Mouse (Mus musculus) midbrain, postnatal 0 days (tissue): Measurements from ENCODE around the gene Nfic. TPM values are rescaled to one million over a fixed set of nuclear protein-coding genes. Genes with fewer than 3 reads are reported as not detected.

ENCODE experiments used
- ATAC-seq: fragments of 200-750 bp; cut with Nextera tagmentation; 2 replicates; pipeline ENCODE4 v1.8.0; 2017; ENCODE audit warnings: moderate number of reproducible peaks, mild to moderate bottlenecking, moderate TSS enrichment, moderate library complexity; ENCODE audit not compliant: low FRiP score
- DNase-seq: peaks from one replicate; pipeline ENCODE4 v3.0.0-alpha.2; 2015; ENCODE audit warnings: low spot score
- H3K27ac ChIP-seq: fragments of 300-500 bp; sonication (generic); 2 replicates; pipeline ENCODE4 v1.5.1; 2014; ENCODE audit warnings: low read depth, mild to moderate bottlenecking, low read length, mixed read lengths
- H3K27me3 ChIP-seq: fragments of 300-500 bp; sonication (generic); 2 replicates; pipeline ENCODE4 v1.6.1; 2014; ENCODE audit warnings: low read length, control low read depth, mixed read lengths; ENCODE audit not compliant: insufficient read depth
- H3K36me3 ChIP-seq: fragments of 300-500 bp; sonication (generic); 2 replicates; pipeline ENCODE4 v1.6.1; 2014; ENCODE audit warnings: low read length, control low read depth, mixed read lengths; ENCODE audit not compliant: insufficient read depth
- H3K4me1 ChIP-seq: fragments of 300-500 bp; sonication (generic); 2 replicates; pipeline ENCODE4 v1.6.1; 2014; ENCODE audit warnings: mild to moderate bottlenecking, control low read depth, antibody characterized with exemption, low read length, mixed read lengths; ENCODE audit not compliant: insufficient read depth
- H3K4me2 ChIP-seq: fragments of 300-500 bp; sonication (generic); 2 replicates; pipeline ENCODE4 v1.6.1; 2014; ENCODE audit warnings: low read depth, mild to moderate bottlenecking, low read length, mixed read lengths; ENCODE audit not compliant: poor library complexity, severe bottlenecking
- H3K4me3 ChIP-seq: fragments of 300-500 bp; sonication (generic); 2 replicates; pipeline ENCODE4 v1.5.1; 2014; ENCODE audit warnings: low read depth, mild to moderate bottlenecking, low read length, moderate library complexity
- H3K9ac ChIP-seq: fragments of 300-500 bp; sonication (generic); replicated peaks from 2 replicates; pipeline ENCODE4 v1.6.1; 2014; ENCODE audit warnings: mild to moderate bottlenecking, low read length, moderate library complexity, mixed read lengths; ENCODE audit not compliant: poor library complexity, severe bottlenecking
- H3K9me3 ChIP-seq: fragments of 300-500 bp; sonication (generic); 2 replicates; pipeline ENCODE4 v1.6.1; 2016; ENCODE audit warnings: low read length, control low read depth
- CTCF ChIP-seq: IDR thresholded peaks from 2 replicates; pipeline ENCODE4 v1.5.1; 2016; ENCODE audit warnings: antibody characterized with exemption, mild to moderate bottlenecking
- WGBS: fragments of 180-500 bp; shearing (Covaris S2); extraction: QIAGEN DNeasy Blood & Tissue Kit; methylation state at CpG from one replicate; pipeline ENCODE4 v1.1.7; 2014; 5-methylcytosine and 5-hydroxymethylcytosine counted together
- polyA plus RNA-seq: library from polyadenylated mRNA; unstranded; fragments of >200 nt; fragmentation: Nextera tagmentation; extraction: Ambion mirVana; gene quantifications from 2 replicates; pipeline ENCODE4 v1.2.1, GENCODE M21; 2015
- total RNA-seq: library from RNA; depleted of rRNA; stranded (reverse); fragments of >200 nt; gene quantifications from 2 replicates; pipeline ENCODE4 v1.2.3, GENCODE M21; 2014

Nfic gene
- total and polyA plus RNA-seq, 2 experiments from 2014 or later: 17.4 to 19.1 TPM

DNA sequence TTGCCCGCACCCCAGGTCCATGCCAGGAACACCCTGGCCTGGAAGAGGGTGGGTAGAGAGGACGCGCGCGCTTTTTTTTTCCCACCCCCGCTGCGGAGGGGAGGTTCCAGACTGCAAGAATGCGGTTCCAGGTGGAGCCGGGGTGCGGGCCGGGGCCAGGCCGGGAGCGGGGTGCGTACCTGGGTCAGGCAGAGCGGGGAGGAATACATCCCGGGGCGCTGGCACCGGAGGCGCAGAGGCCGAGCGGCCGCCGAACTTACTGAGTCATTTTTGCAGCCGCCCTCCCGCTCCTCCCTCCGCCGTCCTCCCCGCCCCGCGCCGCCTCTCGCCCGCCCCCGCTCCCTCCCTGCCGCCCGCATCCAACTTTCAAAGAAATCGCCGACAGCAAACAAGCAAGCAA, 28.5 kb downstream of the Nfic start:
- Histone ChIP-seq H3K9ac (peak overlapping the region; percentile 48; the same call in 1 of the 2 replicates), H3K9me3 (no peaks in the 10 kb centered on the region), H3K4me1 (peaks cover 19% of the 10 kb centered on the region; the same call in 1 of the 2 replicates), H3K4me3 (peak overlapping the region; percentile 40), H3K27me3 (no peaks in the 10 kb centered on the region), H3K27ac (no peak overlapping the region), H3K36me3 (no peaks in the 10 kb centered on the region), H3K4me2 (peak overlapping the region; percentile 88)
- ATAC-seq (no peak), DNase-seq (no peak)
- no peak for TF ChIP-seq CTCF
- WGBS: 3% methylated on average over 34 of the region's 38 CpGs

DNA sequence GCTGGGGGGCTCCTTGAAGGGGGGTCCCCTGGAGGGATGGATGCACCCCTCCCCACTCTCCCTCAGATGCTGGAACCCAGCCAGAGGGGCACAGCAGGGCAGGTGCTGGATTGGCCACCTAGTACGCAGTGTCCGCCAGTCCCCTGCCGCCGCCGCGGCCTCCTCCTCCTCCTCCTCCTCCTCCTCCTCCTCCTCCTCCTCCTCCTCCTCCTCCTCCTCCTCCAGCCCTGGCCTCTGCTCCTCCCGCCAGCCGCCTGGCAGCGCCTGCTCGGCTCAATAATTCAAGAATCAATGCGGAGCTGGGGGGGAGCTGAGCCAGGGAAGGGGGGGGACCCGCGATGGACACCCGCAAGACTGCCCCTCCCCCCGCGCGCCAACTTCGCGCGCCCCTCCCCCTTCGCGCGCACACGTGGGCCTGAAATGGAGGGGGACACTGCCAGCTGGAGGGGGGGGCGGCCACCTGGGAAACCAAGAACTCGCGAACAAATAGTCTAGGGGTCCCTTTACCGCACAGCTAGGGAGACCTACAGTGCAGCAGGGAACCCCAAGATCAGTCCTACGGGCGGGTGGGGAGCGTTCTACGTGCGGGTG, 29.3 kb downstream of the Nfic start:
- H3K36me3 ChIP-seq: no peaks in the 10 kb centered on the region
- TF ChIP-seq CTCF: no peak
- H3K27me3 ChIP-seq: no peaks in the 10 kb centered on the region
- H3K4me1 ChIP-seq: peaks cover 17% of the 10 kb centered on the region; the same call in 1 of the 2 replicates
- peak overlapping the region; percentile 88 for H3K4me2 ChIP-seq
- H3K4me3 ChIP-seq: peak overlapping the region; percentile 40
- no peaks in the 10 kb centered on the region for H3K9me3 ChIP-seq
- no peak for ATAC-seq
- no peak for DNase-seq
- no peak overlapping the region for H3K27ac ChIP-seq
- H3K9ac ChIP-seq: peak overlapping the region; percentile 46
- WGBS: 1% methylated on average over 21 of the region's 33 CpGs

DNA sequence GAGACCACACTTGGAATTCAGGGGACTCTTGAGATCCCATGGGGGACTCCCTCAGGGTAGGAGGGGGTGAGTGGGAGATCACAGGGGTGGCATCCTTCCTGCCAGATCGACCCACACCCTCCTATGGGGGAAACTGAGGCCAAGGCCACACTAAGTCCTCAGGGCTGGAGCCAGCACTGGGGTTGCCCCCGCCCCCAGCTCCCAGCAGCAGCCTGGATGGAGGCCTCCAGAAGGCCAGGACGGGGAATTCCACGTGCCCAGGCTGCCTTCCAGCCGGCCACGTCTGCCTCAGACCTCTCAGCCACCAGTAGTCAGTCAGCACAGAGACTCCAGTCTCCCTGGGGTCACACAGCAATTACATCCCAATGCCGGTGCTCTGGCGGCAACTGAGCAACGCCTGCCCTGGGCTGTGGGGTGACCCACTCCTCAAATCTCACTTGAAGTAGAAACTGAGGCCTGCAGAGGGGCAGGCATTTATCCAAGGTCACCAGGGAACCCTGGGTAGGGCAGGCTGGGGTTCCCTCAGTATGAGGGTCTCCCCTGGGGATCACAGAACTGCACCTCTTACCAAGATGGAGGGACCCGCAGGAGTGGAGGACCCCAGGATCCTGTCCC, 30.1 kb downstream of the Nfic start:
- H3K9me3 ChIP-seq: no peaks in the 10 kb centered on the region
- H3K27ac ChIP-seq: no peak overlapping the region
- no peak for TF ChIP-seq CTCF
- H3K4me1 ChIP-seq: peaks cover 15% of the 10 kb centered on the region; the same call in 1 of the 2 replicates
- DNase-seq (no peak), ATAC-seq (no peak)
- H3K4me2 ChIP-seq: peak overlapping the region; percentile 88; the same call in 1 of the 2 replicates
- H3K36me3 ChIP-seq: 0 out of 2 replicates have a peak, but pooled peaks cover 2% of the 10 kb centered on the region
- no peak overlapping the region for H3K4me3 ChIP-seq
- WGBS: 38% methylated on average over 10 of the region's 10 CpGs
- H3K27me3 ChIP-seq: no peaks in the 10 kb centered on the region
- H3K9ac ChIP-seq: no peak overlapping the region

- no peak for ATAC-seq
- Histone ChIP-seq H3K36me3 (0 out of 2 replicates have a peak, but pooled peaks cover 8% of the 10 kb centered on the region), H3K27ac (no peak overlapping the region), H3K4me2 (no peak overlapping the region), H3K9me3 (no peaks in the 10 kb centered on the region), H3K4me3 (no peak overlapping the region), H3K9ac (peak overlapping the region; percentile 5; the same call in 1 of the 2 replicates), H3K4me1 (peaks cover 12% of the 10 kb centered on the region; the same call in 1 of the 2 replicates), H3K27me3 (no peaks in the 10 kb centered on the region)
- WGBS: 13% methylated on average over 23 of the region's 25 CpGs
- no peak for DNase-seq
- no peak for TF ChIP-seq CTCF
Measured at GRCm38 (mm10) chr10:81424246-81425051, 31.0 kb downstream of the Nfic start.

DNA sequence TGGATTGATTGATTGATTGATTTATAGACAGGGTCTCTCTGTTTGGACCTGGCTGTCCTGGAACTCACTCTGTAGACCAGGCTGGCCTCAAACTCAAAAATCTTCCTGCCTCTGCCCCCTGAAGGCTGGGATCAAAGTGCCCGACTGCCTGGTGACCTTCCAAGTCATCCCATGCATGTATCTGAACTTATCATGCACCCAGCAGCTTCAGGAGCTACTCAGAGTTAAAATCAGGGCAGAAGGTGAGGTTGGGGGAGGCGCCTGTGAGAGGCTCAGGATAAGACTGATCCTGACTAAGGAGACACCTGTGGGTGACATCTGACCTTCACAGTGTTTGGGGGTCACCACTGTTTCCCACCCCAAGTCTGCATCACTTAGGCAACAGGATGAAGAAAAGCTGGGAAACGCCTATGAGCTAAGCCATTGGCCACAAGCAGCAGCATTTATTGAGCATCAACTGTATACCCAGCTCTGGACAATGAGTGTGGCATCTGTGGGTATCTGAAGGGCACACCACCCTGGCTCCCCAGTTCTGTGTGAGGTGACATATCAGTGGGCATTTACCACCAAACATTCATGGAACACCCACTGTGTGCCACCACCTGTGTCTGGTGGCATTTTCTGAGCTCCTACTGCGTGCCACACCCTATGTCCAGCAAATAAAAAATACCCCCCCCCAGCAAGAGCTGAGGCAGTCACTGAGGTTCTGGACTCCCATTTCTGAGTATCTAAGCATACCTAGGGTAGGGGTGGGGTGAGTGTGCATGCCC, 31.8 kb downstream of the Nfic start:
- DNase-seq: no peak
- 0 out of 2 replicates have a peak, but pooled peaks cover 8% of the 10 kb centered on the region for H3K36me3 ChIP-seq
- no peak overlapping the region for H3K4me3 ChIP-seq
- H3K27ac ChIP-seq: no peak overlapping the region
- ATAC-seq: no peak
- peaks cover 7% of the 10 kb centered on the region; the same call in 1 of the 2 replicates for H3K4me1 ChIP-seq
- no peaks in the 10 kb centered on the region for H3K9me3 ChIP-seq
- H3K27me3 ChIP-seq: no peaks in the 10 kb centered on the region
- no peak for TF ChIP-seq CTCF
- H3K9ac ChIP-seq: peak overlapping the region; percentile 5; the same call in 1 of the 2 replicates
- H3K4me2 ChIP-seq: no peak overlapping the region
- 80% methylated on average over 4 of the region's 4 CpGs for WGBS
